Mouse (Mus musculus): ENCODE results near the gene Fto. TPM values are rescaled to one million over a fixed set of nuclear protein-coding genes. Genes with fewer than 3 reads are reported as not detected.
A peak's percentile ranks its signal among the peaks of the same experiment; 100 is the strongest.

The Fto gene
- total and polyA plus RNA-seq, 2 experiments from 2014 or later: 86.8 to 122 TPM

DNA sequence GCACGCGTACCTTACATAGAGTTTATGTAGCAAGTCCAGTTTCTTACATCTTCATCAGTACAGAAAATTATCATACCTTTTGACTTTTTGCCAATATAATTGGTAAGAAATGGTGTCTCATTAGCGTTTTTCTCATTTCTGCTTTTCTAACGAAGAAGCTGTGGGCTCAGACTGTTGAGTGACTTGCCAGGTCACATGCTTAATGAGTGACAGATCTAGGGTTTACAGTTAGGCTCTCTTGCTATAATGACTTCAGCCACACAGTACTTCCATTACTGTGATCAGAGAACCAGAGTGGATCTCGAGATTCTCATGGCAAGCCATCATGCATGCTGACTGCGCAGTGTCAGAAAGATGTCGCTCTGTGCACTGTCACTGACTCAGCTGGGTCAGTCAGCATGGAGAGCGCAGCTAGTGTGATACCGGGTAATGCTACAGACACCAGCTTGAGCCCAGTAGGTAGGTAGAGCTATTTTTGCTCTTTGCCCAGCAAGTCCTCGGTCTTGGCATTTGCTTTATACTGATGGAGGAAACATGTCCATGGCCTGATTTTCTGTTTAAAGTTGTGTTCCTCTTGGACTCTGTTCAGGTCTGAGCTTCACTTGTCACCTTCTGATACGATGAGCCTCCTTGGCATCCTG is 188.8 kb downstream of the Fto start:
- Histone ChIP-seq H3K36me3 (ENCODE audit: insufficient read depth) (no peaks in the 10 kb centered on the region), H3K9me3 (ENCODE audit: low read length) (no peaks in the 10 kb centered on the region), H3K4me2 (ENCODE audit: low read depth) (no peak overlapping the region), H3K27me3 (ENCODE audit: insufficient read depth, low read length) (no peaks in the 10 kb centered on the region), H3K4me1 (ENCODE audit: insufficient read depth) (no peaks in the 10 kb centered on the region), H3K4me3 (ENCODE audit: low read depth, low read length) (no peak overlapping the region), H3K27ac (ENCODE audit: low read depth, low read length) (no peak overlapping the region), H3K9ac (no peak overlapping the region)
- no peak for ATAC-seq
- no peak for TF ChIP-seq CTCF (IDR thresholded peaks at IDR 0.05; ENCODE audit: low read depth)
- no peak for DNase-seq
- WGBS: 76% methylated on average over 11 of the region's 11 CpGs

DNA sequence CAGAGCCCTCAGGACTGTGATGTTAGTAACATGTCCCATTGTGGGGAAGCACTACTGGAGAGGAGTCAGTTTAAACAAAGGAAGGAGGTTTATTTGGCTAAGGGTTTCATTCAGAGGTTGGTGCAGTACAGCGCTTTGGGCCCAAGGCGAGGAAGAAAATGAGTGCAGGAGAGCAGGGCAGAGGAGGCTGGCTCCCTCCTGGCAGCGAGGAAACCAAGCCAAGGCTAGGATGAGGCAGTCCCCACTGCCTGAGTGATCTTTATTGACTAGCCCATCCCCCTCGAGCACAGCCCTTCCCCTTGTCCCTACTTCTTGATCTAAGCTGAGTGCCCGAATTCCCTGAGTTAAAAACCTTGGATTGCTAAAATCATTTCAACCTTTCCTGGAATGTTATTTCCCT is 189.5 kb downstream of the Fto start:
- TF ChIP-seq CTCF (IDR thresholded peaks at IDR 0.05; ENCODE audit: low read depth): no peak

DNA sequence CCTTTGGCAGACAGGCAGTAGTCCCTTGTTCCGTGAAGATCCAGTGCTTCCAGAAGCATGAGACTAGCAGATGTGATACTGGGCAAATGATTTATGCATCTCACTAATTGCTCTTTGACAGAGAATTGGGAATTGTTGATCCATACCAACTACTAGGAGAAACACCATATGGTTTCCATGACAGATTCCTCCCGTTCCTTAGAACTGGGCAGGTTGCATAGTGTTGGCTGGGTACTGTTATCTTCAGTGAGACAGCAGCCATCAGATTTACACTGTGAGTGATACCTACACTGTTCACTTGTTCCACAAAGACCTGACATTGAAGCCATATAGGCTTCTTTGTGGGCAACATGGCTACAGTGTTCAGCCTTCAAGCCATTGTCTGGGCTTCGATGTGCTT is 191.0 kb downstream of the Fto start:
- ATAC-seq (peak; percentile 32; the same call in 1 of the 2 replicates), DNase-seq (no peak)
- H3K4me1 ChIP-seq (ENCODE audit: insufficient read depth): no peaks in the 10 kb centered on the region
- H3K36me3 ChIP-seq (ENCODE audit: insufficient read depth): no peaks in the 10 kb centered on the region
- no peaks in the 10 kb centered on the region for H3K9me3 ChIP-seq (ENCODE audit: low read length)
- H3K27ac ChIP-seq (ENCODE audit: low read depth, low read length): no peak overlapping the region
- no peak overlapping the region for H3K4me3 ChIP-seq (ENCODE audit: low read depth, low read length)
- H3K9ac ChIP-seq: no peak overlapping the region
- 66% methylated on average over 3 of the region's 3 CpGs for WGBS
- no peak overlapping the region for H3K4me2 ChIP-seq (ENCODE audit: low read depth)
- TF ChIP-seq CTCF (IDR thresholded peaks at IDR 0.05; ENCODE audit: low read depth): no peak
- no peaks in the 10 kb centered on the region for H3K27me3 ChIP-seq (ENCODE audit: insufficient read depth, low read length)

More for the DNA sequence above, 189.5 kb downstream of the Fto start:
- no peaks in the 10 kb centered on the region for H3K4me1 ChIP-seq (ENCODE audit: insufficient read depth)
- no peak for ATAC-seq
- H3K27ac ChIP-seq (ENCODE audit: low read depth, low read length): no peak overlapping the region
- no peak overlapping the region for H3K4me3 ChIP-seq (ENCODE audit: low read depth, low read length)
- DNase-seq: no peak
- no peaks in the 10 kb centered on the region for H3K27me3 ChIP-seq (ENCODE audit: insufficient read depth, low read length)
- 32% methylated on average over 5 of the region's 5 CpGs for WGBS
- H3K4me2 ChIP-seq (ENCODE audit: low read depth): no peak overlapping the region
- no peaks in the 10 kb centered on the region for H3K9me3 ChIP-seq (ENCODE audit: low read length)
- H3K9ac ChIP-seq: no peak overlapping the region
- H3K36me3 ChIP-seq (ENCODE audit: insufficient read depth): no peaks in the 10 kb centered on the region

DNA sequence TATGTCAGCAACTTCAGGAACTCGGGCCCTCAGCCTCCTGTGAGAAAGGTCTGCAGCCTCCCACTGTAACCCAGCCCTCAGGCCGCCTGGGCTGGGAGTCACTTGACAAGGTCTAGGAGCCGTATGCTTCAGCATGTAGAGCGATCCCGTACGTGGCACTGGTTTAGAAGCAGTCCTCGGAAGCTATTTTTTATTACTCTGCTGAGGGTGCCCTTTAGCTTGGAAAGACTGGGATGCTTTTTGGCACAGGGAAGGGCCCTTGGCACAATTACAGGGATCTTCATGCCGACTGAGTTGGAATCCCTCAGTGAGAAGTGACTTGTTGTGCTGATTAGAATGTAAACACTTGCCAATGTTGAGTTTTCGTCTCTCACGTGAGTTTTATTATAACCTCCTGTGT is 191.6 kb downstream of the Fto start:
- H3K27ac ChIP-seq (ENCODE audit: low read depth, low read length): no peak overlapping the region
- H3K9me3 ChIP-seq (ENCODE audit: low read length): no peaks in the 10 kb centered on the region
- H3K4me2 ChIP-seq (ENCODE audit: low read depth): no peak overlapping the region
- 46% methylated on average over 10 of the region's 10 CpGs for WGBS
- no peaks in the 10 kb centered on the region for H3K4me1 ChIP-seq (ENCODE audit: insufficient read depth)
- H3K9ac ChIP-seq: no peak overlapping the region
- H3K36me3 ChIP-seq (ENCODE audit: insufficient read depth): no peaks in the 10 kb centered on the region
- ATAC-seq (no peak), DNase-seq (peak; percentile 38)
- no peaks in the 10 kb centered on the region for H3K27me3 ChIP-seq (ENCODE audit: insufficient read depth, low read length)
- no peak for TF ChIP-seq CTCF (IDR thresholded peaks at IDR 0.05; ENCODE audit: low read depth)
- H3K4me3 ChIP-seq (ENCODE audit: low read depth, low read length): no peak overlapping the region

DNA sequence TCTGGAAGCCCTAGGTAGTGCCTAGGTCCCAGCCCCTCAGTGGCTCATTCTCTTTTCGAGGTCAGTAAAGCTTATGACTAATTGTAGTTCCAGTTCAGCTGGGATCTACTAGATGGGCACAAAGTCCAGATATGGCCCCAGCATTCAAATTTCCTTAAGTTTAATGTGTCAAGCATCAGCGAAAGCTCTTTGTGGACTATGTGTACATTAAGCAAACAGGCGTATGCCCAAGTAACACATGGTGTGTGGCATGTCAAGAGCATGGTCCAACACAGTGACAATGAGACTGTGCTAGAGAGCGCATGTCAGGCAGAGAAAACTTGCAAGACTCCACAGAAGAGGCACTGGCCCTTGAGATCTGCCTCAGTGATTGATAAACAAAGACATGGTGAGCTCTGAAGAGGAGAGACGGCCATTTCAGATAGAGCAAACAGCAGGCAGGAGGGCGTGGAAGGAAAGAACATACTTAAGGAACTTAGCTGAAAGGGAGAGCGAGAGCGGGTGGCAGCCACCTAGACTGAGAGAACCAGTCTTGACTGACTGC is 192.2 kb downstream of the Fto start:
- 81% methylated on average over 8 of the region's 8 CpGs for WGBS
- H3K27ac ChIP-seq (ENCODE audit: low read depth, low read length): no peak overlapping the region
- H3K4me2 ChIP-seq (ENCODE audit: low read depth): no peak overlapping the region
- H3K36me3 ChIP-seq (ENCODE audit: insufficient read depth): no peaks in the 10 kb centered on the region
- ATAC-seq (no peak), DNase-seq (no peak)
- no peak overlapping the region for H3K9ac ChIP-seq
- no peak overlapping the region for H3K4me3 ChIP-seq (ENCODE audit: low read depth, low read length)
- H3K9me3 ChIP-seq (ENCODE audit: low read length): no peaks in the 10 kb centered on the region
- H3K4me1 ChIP-seq (ENCODE audit: insufficient read depth): no peaks in the 10 kb centered on the region
- TF ChIP-seq CTCF (IDR thresholded peaks at IDR 0.05; ENCODE audit: low read depth): no peak
- no peaks in the 10 kb centered on the region for H3K27me3 ChIP-seq (ENCODE audit: insufficient read depth, low read length)

DNA sequence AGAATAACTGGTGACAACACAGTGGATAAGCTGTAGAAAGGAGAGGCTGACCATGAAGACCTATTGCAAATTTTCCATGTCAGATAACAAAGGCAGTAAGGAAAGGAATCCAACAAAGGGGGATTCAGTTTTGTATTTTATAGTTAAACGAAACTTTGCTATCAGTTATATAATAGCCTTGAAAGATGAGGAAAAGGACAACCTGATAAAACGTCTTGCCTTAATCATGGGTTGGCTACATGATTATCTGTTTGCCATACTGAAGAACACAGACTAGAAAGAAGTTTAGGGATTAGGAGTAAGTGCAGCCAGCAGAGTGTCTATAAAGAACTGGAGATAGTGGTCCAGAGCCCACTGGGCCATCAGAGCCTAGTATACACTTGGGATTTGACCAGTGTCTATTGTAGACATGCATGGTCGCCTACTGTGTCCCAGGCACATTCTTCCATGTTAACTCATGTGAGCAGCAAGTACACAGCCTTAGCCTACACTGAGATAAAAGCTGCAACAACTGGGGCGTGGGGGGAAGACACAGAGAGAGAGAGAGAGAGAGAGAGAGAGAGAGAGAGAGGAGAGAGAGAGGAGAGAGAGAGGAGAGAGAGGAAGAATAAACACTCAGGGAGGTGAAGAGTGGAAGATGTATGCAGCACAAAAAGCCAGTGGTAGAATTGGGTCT is 192.8 kb downstream of the Fto start:
- H3K9me3 ChIP-seq (ENCODE audit: low read length): no peaks in the 10 kb centered on the region
- WGBS: 85% methylated on average over 4 of the region's 4 CpGs
- ATAC-seq (no peak), DNase-seq (no peak)
- H3K4me1 ChIP-seq (ENCODE audit: insufficient read depth): no peaks in the 10 kb centered on the region
- TF ChIP-seq CTCF (IDR thresholded peaks at IDR 0.05; ENCODE audit: low read depth): no peak
- H3K4me2 ChIP-seq (ENCODE audit: low read depth): no peak overlapping the region
- H3K36me3 ChIP-seq (ENCODE audit: insufficient read depth): no peaks in the 10 kb centered on the region
- H3K27me3 ChIP-seq (ENCODE audit: insufficient read depth, low read length): no peaks in the 10 kb centered on the region
- no peak overlapping the region for H3K9ac ChIP-seq
- H3K27ac ChIP-seq (ENCODE audit: low read depth, low read length): no peak overlapping the region
- no peak overlapping the region for H3K4me3 ChIP-seq (ENCODE audit: low read depth, low read length)

DNA sequence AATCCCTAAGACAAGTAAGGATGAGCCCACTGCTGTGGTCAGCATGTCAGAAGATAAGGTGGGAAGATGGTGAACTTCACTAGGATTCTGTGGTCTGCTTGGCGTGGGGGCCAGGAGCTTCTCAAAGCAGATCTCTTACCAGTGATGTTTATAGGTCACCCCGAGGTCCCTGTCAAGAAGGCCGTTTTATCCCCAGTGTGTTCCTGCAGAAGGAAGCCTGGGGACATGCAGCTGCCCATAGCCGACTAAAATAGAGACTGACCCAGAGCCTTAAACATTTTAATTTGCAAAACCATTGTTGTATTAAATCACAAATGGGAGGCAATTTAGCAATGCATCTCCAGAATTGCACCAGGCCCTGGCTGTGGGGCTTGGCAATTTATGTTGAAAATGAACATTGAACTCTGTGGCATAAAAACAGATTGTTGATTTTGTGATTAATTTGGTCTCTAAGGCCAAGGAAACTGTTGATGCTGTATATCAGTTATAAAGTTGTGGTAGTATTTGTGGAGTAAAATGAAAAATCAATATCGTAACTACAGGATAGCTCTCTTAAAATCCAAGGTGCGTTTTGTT is 193.4 kb downstream of the Fto start:
- 85% methylated on average over 6 of the region's 6 CpGs for WGBS
- no peak for ATAC-seq
- Histone ChIP-seq H3K36me3 (ENCODE audit: insufficient read depth) (no peaks in the 10 kb centered on the region), H3K4me3 (ENCODE audit: low read depth, low read length) (no peak overlapping the region), H3K27ac (ENCODE audit: low read depth, low read length) (no peak overlapping the region), H3K9me3 (ENCODE audit: low read length) (no peaks in the 10 kb centered on the region), H3K4me1 (ENCODE audit: insufficient read depth) (no peaks in the 10 kb centered on the region), H3K9ac (no peak overlapping the region), H3K4me2 (ENCODE audit: low read depth) (no peak overlapping the region), H3K27me3 (ENCODE audit: insufficient read depth, low read length) (no peaks in the 10 kb centered on the region)
- no peak for TF ChIP-seq CTCF (IDR thresholded peaks at IDR 0.05; ENCODE audit: low read depth)
- DNase-seq: no peak
